Mouse (Mus musculus) brain, embryonic 14.5 days (tissue): ENCODE results near the gene Ermap. TPM values are rescaled to one million over a fixed set of nuclear protein-coding genes. Genes with fewer than 3 reads are reported as not detected.

ENCODE experiments used
- DNase-seq: peaks from one replicate; pipeline ENCODE4 v3.0.0-alpha.2; 2011; ENCODE audit warnings: low read depth
- CTCF ChIP-seq: fragments of 200-500 bp; IDR thresholded peaks from 2 replicates; pipeline ENCODE4 v1.5.1; 2012; ENCODE audit warnings: inconsistent platforms, mild to moderate bottlenecking, moderate library complexity, borderline replicate concordance; ENCODE audit not compliant: insufficient read depth, insufficient read length; ENCODE audit errors: extremely low read depth
- POLR2A ChIP-seq: fragments of 200-500 bp; IDR thresholded peaks from 2 replicates; pipeline ENCODE4 v1.6.1; 2012; ENCODE audit warnings: mild to moderate bottlenecking, inconsistent platforms, borderline replicate concordance; ENCODE audit not compliant: poor library complexity, insufficient read depth, insufficient read length, severe bottlenecking; ENCODE audit errors: extremely low read depth
- polyA plus RNA-seq: library from polyadenylated mRNA; depleted of rRNA; stranded (reverse); fragments of >200 nt; gene quantifications from 2 replicates; pipeline ENCODE4 v1.2.3, GENCODE M21; 2012

The Ermap gene
- polyA plus RNA-seq, 1 experiment = 1.3 TPM

DNA sequence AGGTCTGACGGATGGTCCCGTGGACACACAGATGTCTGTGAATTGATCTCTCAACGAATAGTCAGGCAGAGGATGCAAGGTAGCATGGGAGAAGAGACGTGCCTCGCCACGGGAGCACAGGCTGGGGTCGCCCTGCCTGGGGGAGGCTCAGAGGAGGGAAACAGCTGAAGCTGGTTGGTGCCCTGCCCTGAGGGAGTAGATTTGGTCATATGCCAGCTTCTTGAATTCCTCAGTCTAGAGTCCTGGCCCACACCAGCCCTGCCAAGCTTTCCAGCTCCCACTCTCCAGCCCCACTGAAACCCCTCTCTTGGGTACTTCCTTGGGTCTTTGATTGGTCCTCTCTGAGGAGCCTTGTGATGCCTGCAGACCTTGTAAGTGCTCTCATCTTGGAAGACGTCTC, 26.9 kb upstream of the Ermap start:
- DNase-seq = peak; percentile 34
- TF ChIP-seq CTCF (no peak), POLR2A (no peak)

DNA sequence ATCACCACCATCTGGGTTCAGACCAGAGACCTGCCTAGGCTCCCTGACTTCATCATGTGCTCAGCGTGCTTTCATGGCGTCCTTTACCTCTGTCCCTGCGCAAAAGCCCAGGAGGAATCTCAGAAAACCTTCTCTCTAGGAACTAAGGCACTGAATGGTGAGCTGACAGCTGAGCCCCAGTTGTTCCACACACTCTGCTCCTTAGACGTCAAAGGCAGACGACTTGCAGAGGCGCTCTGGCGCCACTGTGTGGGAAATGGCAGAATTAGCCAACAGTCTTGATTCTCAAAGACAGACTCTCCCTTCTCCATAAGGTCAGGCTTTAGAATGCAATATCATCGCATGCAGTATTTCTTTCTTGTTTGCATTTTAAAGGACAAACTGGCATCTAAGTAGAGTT, 14.9 kb upstream of the Ermap start:
- peak; percentile 88 for DNase-seq
- TF ChIP-seq CTCF (peak; percentile 93), POLR2A (no peak)

DNA sequence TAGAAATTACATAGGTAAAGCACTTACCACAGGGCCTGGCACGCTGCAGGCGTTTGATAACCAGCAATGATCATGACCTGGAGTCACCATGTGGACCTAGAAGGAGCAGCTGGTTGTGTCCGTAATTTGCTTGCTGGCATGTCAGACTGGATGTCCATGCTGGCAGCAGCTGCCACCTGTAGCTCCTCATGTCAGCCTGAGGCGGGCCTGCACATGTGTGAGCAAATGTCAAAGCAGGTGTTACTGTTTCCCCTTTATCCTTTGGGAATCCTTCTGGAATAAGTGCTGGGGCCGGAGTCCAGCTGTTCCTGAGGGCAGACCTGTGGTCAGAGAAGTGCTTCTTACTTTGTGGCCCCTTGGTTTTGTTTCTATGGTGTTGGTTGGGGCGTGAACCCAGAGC, 8.3 kb upstream of the Ermap start:
- TF ChIP-seq POLR2A = no peak
- TF ChIP-seq CTCF = no peak
- no peak for DNase-seq

DNA sequence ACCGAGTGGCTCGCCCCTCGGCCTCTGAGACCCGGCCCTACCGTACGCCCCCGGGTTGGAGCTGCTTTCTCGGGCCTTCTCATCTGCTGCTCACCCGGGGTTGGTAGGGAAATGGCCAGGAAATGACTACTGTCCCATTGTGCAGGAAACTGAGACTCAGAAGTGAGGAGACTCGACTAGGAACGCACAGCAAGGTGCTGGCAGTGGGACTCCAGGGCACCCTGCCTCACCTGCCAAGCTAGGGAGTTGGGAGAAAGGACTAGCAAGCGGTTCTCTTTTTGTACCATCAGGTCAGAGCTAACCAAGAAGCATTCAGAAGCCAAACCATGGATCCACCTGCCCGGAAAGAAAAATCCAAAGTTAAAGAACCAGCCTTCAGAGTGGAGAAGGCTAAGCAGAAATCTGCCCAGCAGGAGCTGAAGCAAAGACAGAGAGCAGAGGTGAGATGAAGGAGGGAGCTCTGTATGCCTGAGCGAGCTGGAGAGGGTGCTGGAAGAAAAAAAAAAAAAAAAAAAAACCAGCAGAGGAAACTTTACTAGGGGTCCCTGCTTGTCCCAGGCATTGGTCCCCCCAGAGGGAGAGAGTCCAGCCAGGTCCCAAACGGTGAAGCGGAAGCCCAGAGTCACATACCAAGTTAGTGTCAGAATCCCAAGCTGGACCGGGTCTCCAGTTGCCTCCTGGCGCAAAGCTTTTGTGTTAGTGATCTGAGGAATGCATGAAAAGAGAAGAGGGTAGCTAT, 5.9 kb upstream of the Ermap start:
- no peak for TF ChIP-seq CTCF
- no peak for TF ChIP-seq POLR2A
- DNase-seq = no peak

DNA sequence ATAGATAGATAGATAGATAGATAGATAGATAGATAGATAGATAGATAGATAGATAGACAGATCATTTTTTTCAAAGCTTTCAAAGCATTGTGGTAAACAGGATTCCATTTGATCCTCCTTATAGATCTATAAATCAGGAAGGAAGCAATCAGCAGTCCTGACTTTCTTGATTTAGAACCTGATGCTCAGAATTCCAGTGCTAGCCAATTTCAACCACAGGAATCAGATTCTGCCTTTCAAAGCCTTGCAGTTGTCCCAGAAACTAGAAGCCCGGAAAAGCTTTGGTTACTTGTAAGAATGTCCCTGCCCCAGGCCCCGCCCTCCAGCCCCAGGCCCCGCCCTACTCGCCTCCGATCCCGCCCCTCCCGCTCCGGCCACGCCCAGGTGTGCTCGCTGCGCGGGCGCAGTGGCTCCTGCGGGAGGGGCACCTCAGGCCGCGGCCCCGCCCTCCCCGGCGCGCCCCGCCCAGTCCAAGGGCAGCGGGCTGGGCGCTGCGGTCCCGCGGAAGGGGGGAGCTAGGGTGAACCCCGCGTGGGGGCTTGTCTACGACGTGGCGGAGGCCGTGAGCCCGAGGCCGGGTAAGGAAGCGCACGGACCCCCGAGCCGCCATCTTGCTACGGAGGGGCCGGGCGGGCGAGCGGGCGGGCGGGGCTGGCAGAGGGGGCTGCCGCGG, 5.2 kb upstream of the Ermap start, which contains the start of gene Svbp:
TSS of gene Svbp (plus strand) at position 398 of the 673 bp plus-strand sequence.
- TF ChIP-seq POLR2A = peak; percentile 73
- TF ChIP-seq CTCF = no peak
- DNase-seq = peak; percentile 95

DNA sequence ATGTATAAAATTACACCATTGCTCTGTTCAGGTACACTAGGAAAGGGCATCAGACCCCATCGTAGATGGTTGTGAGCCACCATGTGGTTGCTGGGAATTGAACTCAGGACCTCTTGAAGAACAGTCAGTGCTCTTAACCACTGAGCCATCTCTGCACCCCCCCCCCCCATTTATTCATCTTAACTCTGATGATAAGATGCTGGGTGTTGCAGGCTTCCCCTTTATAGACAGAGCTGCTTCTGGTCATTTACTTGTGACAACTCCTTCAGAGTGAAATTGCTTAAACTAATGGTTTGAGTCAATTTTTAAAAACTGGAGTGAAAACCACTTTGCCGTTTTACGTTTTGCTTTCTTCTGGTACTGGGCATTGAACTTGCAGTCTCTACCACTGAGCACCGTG, 2.9 kb upstream of the Ermap start:
- DNase-seq = no peak
- TF ChIP-seq CTCF (no peak), POLR2A (no peak)

DNA sequence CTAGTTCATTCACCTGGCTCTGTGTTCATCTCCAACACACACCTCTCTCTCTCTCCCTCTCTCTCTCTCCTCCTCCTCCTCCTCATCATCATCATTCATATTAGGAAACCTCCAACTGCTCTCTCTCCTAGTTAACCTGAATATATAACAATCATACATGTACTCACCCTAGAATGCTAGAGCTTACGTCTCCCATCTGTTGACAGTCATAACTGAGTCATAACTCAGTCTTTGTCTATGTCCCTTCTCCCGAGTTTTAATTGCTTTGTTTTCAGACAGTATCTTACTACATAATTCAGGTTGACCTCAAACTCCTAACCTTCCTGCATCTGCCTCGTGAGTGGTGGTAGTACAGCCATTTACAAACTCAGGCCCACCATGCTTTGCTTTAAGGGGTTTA, 1.5 kb upstream of the Ermap start:
- TF ChIP-seq POLR2A = no peak
- no peak for TF ChIP-seq CTCF
- DNase-seq = no peak

DNA sequence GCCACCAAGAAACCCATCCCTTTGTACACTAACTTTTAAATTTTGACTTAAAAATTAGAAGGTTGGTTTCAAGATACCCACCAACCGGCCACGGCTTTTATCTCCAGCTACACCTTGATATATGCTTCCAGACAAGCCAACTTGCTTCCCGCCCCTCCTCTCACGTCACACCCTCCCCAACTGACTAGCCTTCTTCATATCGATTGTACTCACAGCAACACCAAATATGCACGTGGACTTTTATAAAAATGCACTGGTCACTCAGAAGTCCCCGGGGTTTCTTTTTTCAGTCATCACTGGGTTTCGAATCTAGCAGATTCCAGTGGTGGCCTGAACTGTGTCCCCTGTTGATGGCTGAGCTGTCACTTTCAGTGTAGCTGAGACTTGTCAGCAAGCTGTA, 807 bp upstream of the Ermap start:
- TF ChIP-seq CTCF (no peak), POLR2A (no peak)
- no peak for DNase-seq

DNA sequence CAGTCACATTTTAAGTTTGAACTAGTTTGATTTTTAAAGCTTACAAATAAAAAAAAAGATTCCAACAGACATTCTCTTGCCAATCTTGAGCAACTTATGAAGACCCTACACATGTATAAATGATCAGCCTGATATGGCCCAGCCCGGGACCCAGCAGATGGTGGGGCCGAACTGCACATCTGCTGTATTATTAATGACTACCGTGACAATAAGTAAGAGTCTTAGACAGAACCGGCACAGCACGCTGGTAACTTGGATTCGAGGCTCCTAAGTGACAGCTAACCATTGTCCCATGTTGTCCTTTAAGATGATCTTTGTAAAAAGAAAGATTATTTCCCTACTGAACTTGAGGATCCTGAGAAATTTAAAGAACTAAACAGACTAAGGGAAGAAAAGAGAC, 419 bp downstream of the Ermap start:
- TF ChIP-seq POLR2A (no peak), CTCF (no peak)
- DNase-seq = no peak

DNA sequence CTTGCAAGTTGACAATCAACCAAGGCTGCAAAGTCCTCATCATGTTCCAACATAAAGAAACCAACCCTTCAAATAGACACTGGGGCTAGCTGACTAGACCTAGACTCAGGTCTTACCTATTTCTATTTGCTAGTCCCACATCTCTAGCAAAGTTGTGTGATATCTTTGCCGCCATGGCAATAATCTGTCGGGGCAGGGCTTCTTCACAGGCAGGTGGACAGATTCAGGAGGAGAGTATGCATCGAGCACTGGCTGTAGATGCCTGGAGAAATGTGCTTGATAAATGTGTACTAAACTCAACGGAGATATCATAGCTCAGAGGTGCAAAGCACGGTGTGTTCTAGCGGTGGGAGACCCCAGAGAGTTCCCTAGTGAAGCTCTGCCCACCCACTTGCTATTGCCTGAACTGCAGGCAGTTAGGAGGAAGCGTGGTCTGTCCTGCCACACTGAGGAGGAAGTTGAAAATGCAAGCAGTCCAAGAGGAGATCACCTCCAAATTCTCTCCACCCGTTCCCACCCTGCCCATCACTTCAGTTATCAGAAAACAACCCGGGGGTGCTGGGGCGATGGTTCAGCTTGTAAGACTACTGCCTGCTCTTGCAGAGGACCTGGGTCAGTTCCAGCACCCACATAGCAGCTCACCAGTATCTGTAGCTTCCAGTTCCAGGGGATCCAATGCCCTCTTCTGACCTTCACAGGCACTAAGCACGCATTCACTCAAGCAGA, 1.6 kb downstream of the Ermap start:
- no peak for DNase-seq
- peak; percentile 26; the same call in 1 of the 2 replicates for TF ChIP-seq CTCF
- no peak for TF ChIP-seq POLR2A

DNA sequence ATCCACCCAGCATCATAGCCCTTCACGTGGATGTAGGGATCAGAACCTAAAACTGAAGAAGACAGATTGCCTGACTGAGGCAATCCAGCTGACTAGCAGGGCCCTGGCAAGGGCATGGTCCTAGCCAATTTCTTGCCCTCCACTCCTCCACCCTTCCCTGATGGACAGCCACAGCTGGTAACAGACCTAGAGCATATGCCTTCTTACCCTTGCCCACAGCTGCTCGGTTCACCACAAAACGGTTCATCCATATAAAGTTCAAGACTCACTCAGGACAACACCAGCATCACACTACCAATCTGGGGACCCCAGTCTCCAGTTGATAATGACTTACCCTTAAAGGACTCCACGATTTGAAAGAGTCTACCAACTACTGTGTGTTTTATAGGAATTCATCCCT, 4.0 kb downstream of the Ermap start:
- no peak for TF ChIP-seq POLR2A
- no peak for TF ChIP-seq CTCF
- no peak for DNase-seq

DNA sequence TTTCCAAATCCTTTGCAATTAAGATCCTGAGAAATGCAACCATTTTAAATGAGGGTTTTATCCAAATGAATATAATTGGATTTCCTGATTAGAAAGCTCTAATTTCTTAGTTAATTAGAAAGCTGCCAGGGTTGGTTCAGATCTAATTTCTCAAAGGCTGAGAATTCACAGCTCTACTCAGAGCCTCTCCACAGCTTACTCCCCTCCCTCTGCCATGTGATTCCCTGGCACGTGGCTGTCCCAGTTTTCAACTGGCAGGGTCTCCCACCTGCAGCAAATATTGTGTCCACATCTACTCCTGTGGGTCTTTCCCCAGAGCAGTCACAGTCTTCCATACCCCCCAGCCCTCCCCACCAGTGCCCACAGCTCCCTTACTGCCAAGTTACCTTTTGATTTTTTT, 6.3 kb downstream of the Ermap start:
- DNase-seq = no peak
- TF ChIP-seq CTCF (no peak), POLR2A (no peak)

DNA sequence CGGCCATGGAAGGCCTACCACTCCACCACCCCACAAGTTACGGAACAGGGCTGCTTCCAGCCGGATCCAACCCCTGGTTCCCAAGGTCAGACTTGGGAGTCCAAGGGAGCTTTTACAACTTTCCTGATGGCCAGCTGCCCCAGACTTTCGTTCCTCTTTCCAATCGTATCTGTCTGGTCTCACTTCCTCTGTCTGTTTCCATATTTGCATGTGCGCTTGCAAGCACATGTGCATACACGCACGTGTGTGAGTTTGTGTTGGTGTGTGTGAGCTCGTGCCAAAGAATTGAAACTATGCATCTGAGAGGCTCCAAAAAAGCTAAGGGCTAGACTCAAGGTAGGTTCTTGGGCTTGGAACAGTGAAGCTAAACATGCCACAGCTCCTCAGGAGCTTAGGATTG, 8.4 kb downstream of the Ermap start:
- TF ChIP-seq POLR2A (no peak), CTCF (no peak)
- DNase-seq = no peak
